Mouse (Mus musculus) ES-Bruce4 (cell line): ENCODE measurements around the gene Scamp5.

ENCODE experiments used
- CTCF ChIP-seq: IDR thresholded peaks from one replicate; pipeline ENCODE4 v1.8.1; 2011; ENCODE audit warnings: low read depth, low read length
- EP300 ChIP-seq: IDR thresholded peaks from 2 replicates; pipeline ENCODE4 v1.6.1; 2011; ENCODE audit warnings: low read depth, low read length; ENCODE audit not compliant: insufficient read depth
- POLR2A ChIP-seq: IDR thresholded peaks from one replicate; pipeline ENCODE4 v1.8.1; 2011; ENCODE audit warnings: low read length; ENCODE audit not compliant: insufficient read depth

- TF ChIP-seq CTCF: no peak
- TF ChIP-seq POLR2A: no peak
- no peak for TF ChIP-seq EP300
These were observed 15.0 kb downstream of the Scamp5 start for GRCm38 (mm10) chr9:57452624-57453462.
